Mouse (Mus musculus) heart, postnatal 0 days (tissue): Measurements from ENCODE around the gene Gm49383. TPM values are rescaled to one million over a fixed set of nuclear protein-coding genes. Genes with fewer than 3 reads are reported as not detected.
"Not testable (repeated sequence)": the region's sequence is repeated elsewhere in the genome, so short reads cannot be mapped to it uniquely, and the experiment has no call there.

ENCODE experiments used
- ATAC-seq: fragments of 200-750 bp; cut with Nextera tagmentation; 2 replicates; pipeline ENCODE4 v1.8.0; 2017; ENCODE audit warnings: low read depth, moderate number of reproducible peaks, moderate library complexity; ENCODE audit not compliant: insufficient read depth
- DNase-seq: peaks from one replicate; pipeline ENCODE4 v3.0.0-alpha.2; 2016; ENCODE audit warnings: low spot score
- H3K27ac ChIP-seq: fragments of 300-500 bp; sonication (generic); 2 replicates; pipeline ENCODE4 v1.5.1; 2014; ENCODE audit warnings: low read depth, mild to moderate bottlenecking
- H3K27me3 ChIP-seq: fragments of 300-500 bp; sonication (generic); 2 replicates; pipeline ENCODE4 v1.6.1; 2014; ENCODE audit warnings: low read length, mixed read lengths; ENCODE audit not compliant: control insufficient read depth, insufficient read depth
- H3K36me3 ChIP-seq: fragments of 300-500 bp; sonication (generic); replicated peaks from 2 replicates; pipeline ENCODE4 v1.6.1; 2014; ENCODE audit warnings: low read length, mixed read lengths; ENCODE audit not compliant: control insufficient read depth, insufficient read depth
- H3K4me1 ChIP-seq: fragments of 300-500 bp; sonication (generic); 2 replicates; pipeline ENCODE4 v1.6.1; 2014; ENCODE audit warnings: antibody characterized with exemption; ENCODE audit not compliant: control insufficient read depth, insufficient read depth
- H3K4me2 ChIP-seq: fragments of 300-500 bp; sonication (generic); 2 replicates; pipeline ENCODE4 v1.6.1; 2014; ENCODE audit warnings: low read depth, mild to moderate bottlenecking, low read length, moderate library complexity
- H3K4me3 ChIP-seq: fragments of 300-500 bp; sonication (generic); 2 replicates; pipeline ENCODE4 v1.5.1; 2014; ENCODE audit warnings: low read depth, low read length
- H3K9ac ChIP-seq: fragments of 300-500 bp; sonication (generic); replicated peaks from 2 replicates; pipeline ENCODE4 v1.6.1; 2014; ENCODE audit warnings: low read depth, low read length, mixed read lengths
- H3K9me3 ChIP-seq: fragments of 300-500 bp; sonication (generic); replicated peaks from 2 replicates; pipeline ENCODE4 v1.6.1; 2016; ENCODE audit warnings: low read length; ENCODE audit not compliant: control insufficient read depth
- CTCF ChIP-seq: IDR thresholded peaks from 2 replicates; pipeline ENCODE4 v1.5.1; 2016; ENCODE audit warnings: antibody characterized with exemption, control low read depth, low read depth
- EP300 ChIP-seq: IDR thresholded peaks from 2 replicates; pipeline ENCODE4 v1.6.1; 2016; ENCODE audit warnings: antibody characterized with exemption, low read depth
- WGBS: fragments of 180-500 bp; shearing (Covaris S2); extraction: QIAGEN DNeasy Blood & Tissue Kit; methylation state at CpG from one replicate; pipeline ENCODE4 v1.1.7; 2014; 5-methylcytosine and 5-hydroxymethylcytosine counted together
- polyA plus RNA-seq: library from polyadenylated mRNA; unstranded; fragments of >200 nt; fragmentation: Nextera tagmentation; extraction: Ambion mirVana; gene quantifications from 2 replicates; pipeline ENCODE4 v1.2.1, GENCODE M21; 2015
- total RNA-seq: library from RNA; depleted of rRNA; stranded (reverse); fragments of >200 nt; gene quantifications from 2 replicates; pipeline ENCODE4 v1.2.3, GENCODE M21; 2014; ENCODE audit warnings: low replicate concordance

The Gm49383 gene
- total and polyA plus RNA-seq, 2 experiments from 2014 or later, result 6.3 to 7.9 TPM

- H3K4me3 ChIP-seq, result peak overlapping the region; percentile 26; the same call in 1 of the 2 replicates
- no peaks in the 10 kb centered on the region for H3K27me3 ChIP-seq
- H3K36me3 ChIP-seq, result peaks cover 22% of the 10 kb centered on the region
- peaks cover 8% of the 10 kb centered on the region for H3K4me1 ChIP-seq
- DNase-seq (peak; percentile 81), ATAC-seq (peak; percentile 3; the same call in 1 of the 2 replicates)
- no peak overlapping the region for H3K4me2 ChIP-seq
- peak; percentile 77 for TF ChIP-seq CTCF
- TF ChIP-seq EP300, result 0 out of 2 replicates have a peak, but pooled peaks have one; percentile 11
- WGBS, result 4% methylated on average over 9 of the region's 9 CpGs
- peak overlapping the region; percentile 59 for H3K27ac ChIP-seq
- no peak overlapping the region for H3K9ac ChIP-seq
- H3K9me3 ChIP-seq, result no peaks in the 10 kb centered on the region
Measured at GRCm38 (mm10) chr12:69159578-69159940, 37.3 kb downstream of the Gm49383 start.

- not testable (repeated sequence) for H3K4me1 ChIP-seq, H3K27me3 ChIP-seq, H3K9me3 ChIP-seq
- Histone ChIP-seq H3K4me2 (peak within 1 kb of the TSS; percentile 86), H3K27ac (peak within 1 kb of the TSS; percentile 94), H3K4me3 (peak within 1 kb of the TSS; percentile 72), H3K36me3 (peaks cover 22% of the 10 kb centered on the region), H3K9ac (peak within 1 kb of the TSS; percentile 83)
- peak; percentile 99 for ATAC-seq
- peak; percentile 98 for DNase-seq
- WGBS, result under 1% methylated on average over 57 of the region's 68 CpGs
- peak; percentile 51; the same call in 1 of the 2 replicates for TF ChIP-seq EP300
Measured at GRCm38 (mm10) chr12:69158765-69159577, 37.9 kb downstream of the Gm49383 start, which contains the start of gene Rps29. TSS of gene Rps29 (minus strand) at chr12:69159186.

- Histone ChIP-seq H3K9me3 (no peaks in the 10 kb centered on the region), H3K27ac (peak overlapping the region; percentile 94), H3K4me1 (peaks cover 8% of the 10 kb centered on the region), H3K4me3 (peak overlapping the region; percentile 72), H3K36me3 (peaks cover 22% of the 10 kb centered on the region), H3K4me2 (peak overlapping the region; percentile 86), H3K27me3 (no peaks in the 10 kb centered on the region), H3K9ac (peak overlapping the region; percentile 83)
- DNase-seq (peak; percentile 19), ATAC-seq (no peak; the same call in 1 of the 2 replicates)
- TF ChIP-seq EP300 (no peak), CTCF (no peak)
- WGBS, result under 1% methylated on average over 19 of the region's 19 CpGs
Measured at GRCm38 (mm10) chr12:69158366-69158764, 38.5 kb downstream of the Gm49383 start.

GRCm38 (mm10) chr12:69157107-69157506 lies 39.8 kb downstream of the Gm49383 start:
- no peak overlapping the region for H3K4me2 ChIP-seq
- H3K36me3 ChIP-seq, result peaks cover 22% of the 10 kb centered on the region
- no peak overlapping the region for H3K9ac ChIP-seq
- no peaks in the 10 kb centered on the region for H3K9me3 ChIP-seq
- H3K27me3 ChIP-seq, result no peaks in the 10 kb centered on the region
- TF ChIP-seq EP300 (no peak), CTCF (no peak)
- H3K27ac ChIP-seq, result no peak overlapping the region
- no peak overlapping the region for H3K4me3 ChIP-seq
- H3K4me1 ChIP-seq, result peaks cover 8% of the 10 kb centered on the region
- 96% methylated on average over 2 of the region's 2 CpGs for WGBS
- DNase-seq (no peak), ATAC-seq (no peak)

- WGBS, result 74% methylated on average over 4 of the region's 4 CpGs
- no peak for DNase-seq
- H3K9ac ChIP-seq, result no peak overlapping the region
- no peak for ATAC-seq
- peaks cover 8% of the 10 kb centered on the region for H3K4me1 ChIP-seq
- peaks cover 22% of the 10 kb centered on the region for H3K36me3 ChIP-seq
- no peak overlapping the region for H3K4me2 ChIP-seq
- H3K4me3 ChIP-seq, result no peak overlapping the region
- H3K27me3 ChIP-seq, result no peaks in the 10 kb centered on the region
- no peak overlapping the region for H3K27ac ChIP-seq
- no peak for TF ChIP-seq CTCF
- no peak for TF ChIP-seq EP300
- H3K9me3 ChIP-seq, result no peaks in the 10 kb centered on the region
Measured at GRCm38 (mm10) chr12:69156436-69156835, 40.5 kb downstream of the Gm49383 start.
